Mouse (Mus musculus) liver, postnatal 0 days (tissue): ENCODE results near the gene Cdkl1. TPM values are rescaled to one million over a fixed set of nuclear protein-coding genes. Genes with fewer than 3 reads are reported as not detected.

Source experiments
- ATAC-seq: fragments of 200-750 bp; cut with Nextera tagmentation; 2 replicates; pipeline ENCODE4 v1.8.0; 2017; ENCODE audit warnings: mild to moderate bottlenecking, moderate library complexity
- DNase-seq: peaks from one replicate; pipeline ENCODE4 v3.0.0-alpha.2; 2016
- H3K27ac ChIP-seq: fragments of 300-500 bp; sonication (generic); 2 replicates; pipeline ENCODE4 v1.5.1; 2014; ENCODE audit warnings: antibody characterized with exemption, moderate library complexity, mild to moderate bottlenecking, low read depth
- H3K27me3 ChIP-seq: fragments of 300-500 bp; sonication (generic); 2 replicates; pipeline ENCODE4 v1.6.1; 2014; ENCODE audit warnings: low read length, control low read depth, mixed read lengths; ENCODE audit not compliant: insufficient read depth
- H3K36me3 ChIP-seq: fragments of 300-500 bp; sonication (generic); replicated peaks from 2 replicates; pipeline ENCODE4 v1.6.1; 2014; ENCODE audit warnings: mild to moderate bottlenecking, control low read depth, low read length, moderate library complexity, mixed read lengths; ENCODE audit not compliant: insufficient read depth
- H3K4me1 ChIP-seq: fragments of 300-500 bp; sonication (generic); 2 replicates; pipeline ENCODE4 v1.6.1; 2014; ENCODE audit warnings: antibody characterized with exemption, mild to moderate bottlenecking, control low read depth; ENCODE audit not compliant: insufficient read depth
- H3K4me2 ChIP-seq: fragments of 300-500 bp; sonication (generic); 2 replicates; pipeline ENCODE4 v1.6.1; 2014; ENCODE audit warnings: low read depth, mild to moderate bottlenecking, low read length, moderate library complexity, mixed read lengths
- H3K4me3 ChIP-seq: fragments of 300-500 bp; sonication (generic); 2 replicates; pipeline ENCODE4 v1.5.1; 2014; ENCODE audit warnings: low read depth, low read length
- H3K9ac ChIP-seq: fragments of 300-500 bp; sonication (generic); replicated peaks from 2 replicates; pipeline ENCODE4 v1.6.1; 2014; ENCODE audit warnings: mild to moderate bottlenecking, moderate library complexity
- H3K9me3 ChIP-seq: fragments of 300-500 bp; sonication (generic); 2 replicates; pipeline ENCODE4 v1.6.1; 2016; ENCODE audit warnings: mild to moderate bottlenecking, control low read depth, low read length, mixed read lengths
- CTCF ChIP-seq: sonication (generic); IDR thresholded peaks from 2 replicates; pipeline ENCODE4 v1.5.1; 2016; ENCODE audit warnings: antibody characterized with exemption, low read depth
- EP300 ChIP-seq: IDR thresholded peaks from 2 replicates; pipeline ENCODE4 v1.6.1; 2016; ENCODE audit warnings: antibody characterized with exemption, low read depth, mild to moderate bottlenecking
- WGBS: fragments of 180-500 bp; shearing (Covaris S2); extraction: QIAGEN DNeasy Blood & Tissue Kit; methylation state at CpG from one replicate; pipeline ENCODE4 v1.1.7; 2014; ENCODE audit not compliant: insufficient replicate concordance; 5-methylcytosine and 5-hydroxymethylcytosine counted together
- polyA plus RNA-seq: library from polyadenylated mRNA; unstranded; fragments of >200 nt; fragmentation: Nextera tagmentation; extraction: Ambion mirVana; gene quantifications from 2 replicates; pipeline ENCODE4 v1.2.1, GENCODE M21; 2015

Cdkl1 gene
- polyA plus RNA-seq, 1 experiment from 2014 or later, result 2.2 TPM

DNA sequence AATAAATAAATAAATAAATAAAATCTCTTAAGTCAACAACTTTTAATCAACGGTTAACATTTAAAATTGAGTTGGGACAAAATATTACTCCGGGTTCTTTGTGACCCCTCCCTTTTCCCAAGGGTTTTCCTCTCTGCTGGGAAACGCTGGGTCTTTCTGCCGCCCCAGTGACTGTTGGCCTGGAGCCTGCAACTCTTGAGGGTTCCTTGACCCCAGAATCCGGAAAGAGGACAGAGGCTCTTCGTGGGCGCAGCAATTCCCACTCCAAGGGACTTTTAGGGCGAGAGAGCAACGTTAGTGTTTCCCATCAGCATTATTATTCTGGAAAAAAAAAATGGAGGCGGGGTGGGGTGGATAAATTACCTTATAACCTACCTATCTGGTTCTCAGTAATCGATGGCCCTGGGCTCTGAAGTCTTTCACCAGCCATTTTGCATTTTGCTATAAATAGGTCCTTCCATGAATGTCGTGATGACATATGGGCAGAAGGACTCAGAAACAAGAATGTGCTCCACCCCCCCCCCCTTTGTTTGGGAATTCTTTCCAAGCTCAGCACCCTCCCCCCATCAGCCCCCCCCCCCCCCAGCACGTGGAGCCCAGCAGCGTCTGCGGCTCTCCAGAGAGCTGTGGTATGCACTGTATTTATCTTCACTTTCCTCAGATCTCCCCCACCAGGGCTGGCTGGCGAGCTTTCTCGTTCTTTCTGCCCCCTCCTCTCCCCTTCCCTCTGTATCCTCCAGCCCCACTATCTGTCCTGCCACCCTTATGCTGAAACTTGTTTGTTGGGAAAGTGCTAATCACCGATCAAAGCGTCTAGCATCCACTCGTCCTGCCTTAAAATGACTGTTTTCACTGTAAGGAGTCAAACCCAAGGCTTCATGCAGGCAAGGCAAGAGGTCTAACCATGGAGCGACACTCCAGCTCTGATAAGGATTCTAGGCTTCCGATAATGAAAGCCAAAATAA, 32.6 kb downstream of the Cdkl1 start:
- Histone ChIP-seq H3K36me3 (no peaks in the 10 kb centered on the region), H3K9me3 (no peaks in the 10 kb centered on the region), H3K4me2 (peak overlapping the region; percentile 69), H3K27me3 (no peaks in the 10 kb centered on the region), H3K4me1 (peaks cover 28% of the 10 kb centered on the region), H3K9ac (peak overlapping the region; percentile 61), H3K4me3 (peak overlapping the region; percentile 15), H3K27ac (peak overlapping the region; percentile 99)
- ATAC-seq, result no peak
- TF ChIP-seq EP300 (no peak), CTCF (no peak)
- peak; percentile 54 for DNase-seq
- WGBS, result 9% methylated on average over 21 of the region's 22 CpGs

DNA sequence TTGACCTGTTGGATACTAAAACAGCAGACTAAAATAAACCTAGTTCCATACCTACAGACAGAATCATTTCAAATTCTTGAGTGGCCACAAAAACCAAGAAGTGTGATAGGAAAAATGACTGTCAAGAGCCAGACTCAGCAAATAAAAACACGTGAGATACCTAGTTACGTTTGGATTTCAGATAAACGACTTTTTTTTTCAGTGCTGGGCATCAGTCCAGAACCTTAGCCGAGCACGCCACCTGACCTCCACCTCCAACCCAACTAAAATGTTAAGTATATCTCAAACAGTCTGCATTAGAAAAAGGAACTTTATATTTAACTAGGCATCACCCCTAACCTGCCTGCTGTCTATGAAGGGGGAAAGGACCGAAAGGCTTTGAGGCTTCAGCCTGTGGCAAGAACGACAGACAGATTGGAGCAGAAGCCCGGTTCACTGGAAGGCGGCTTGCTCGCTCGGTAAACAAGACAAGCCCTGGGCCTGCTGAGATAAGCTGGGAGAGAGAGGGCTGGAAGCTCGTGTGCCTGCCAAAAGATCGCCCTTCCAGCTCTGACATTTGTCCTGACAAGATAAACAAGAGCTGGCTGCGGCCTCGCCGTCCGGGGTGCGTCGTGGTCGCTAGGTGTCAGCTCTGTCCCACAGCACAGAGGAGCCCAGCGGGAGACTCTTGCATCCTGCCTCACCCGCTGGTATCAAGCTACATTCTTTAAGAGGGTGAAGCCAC, 33.5 kb downstream of the Cdkl1 start:
- peak overlapping the region; percentile 69 for H3K4me2 ChIP-seq
- peak overlapping the region; percentile 61 for H3K9ac ChIP-seq
- TF ChIP-seq EP300 (peak; percentile 98), CTCF (peak; percentile 98)
- DNase-seq, result peak; percentile 93
- 8% methylated on average over 22 of the region's 22 CpGs for WGBS
- H3K4me1 ChIP-seq, result peaks cover 29% of the 10 kb centered on the region
- no peaks in the 10 kb centered on the region for H3K27me3 ChIP-seq
- no peaks in the 10 kb centered on the region for H3K36me3 ChIP-seq
- H3K27ac ChIP-seq, result peak overlapping the region; percentile 99
- peak overlapping the region; percentile 24 for H3K4me3 ChIP-seq
- peak; percentile 92 for ATAC-seq
- no peaks in the 10 kb centered on the region for H3K9me3 ChIP-seq

DNA sequence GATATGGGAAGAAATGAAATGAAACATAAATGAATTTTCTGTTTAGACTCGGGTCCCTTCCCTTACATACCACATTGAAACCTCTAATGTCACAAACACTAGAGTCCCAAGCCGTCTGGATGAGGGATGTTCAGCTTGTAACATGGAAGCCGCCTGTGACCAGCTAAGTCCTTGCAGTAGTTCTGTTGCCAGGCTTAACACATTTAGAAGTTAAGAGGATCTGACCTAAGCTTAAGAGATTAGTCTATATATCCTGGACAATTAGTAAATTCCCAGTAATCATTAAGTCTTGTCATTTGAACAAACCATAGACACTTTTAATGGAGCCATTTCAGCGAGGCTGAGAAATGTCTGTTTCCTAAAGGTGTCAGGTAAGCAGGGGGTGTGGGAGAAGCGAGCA, 35.1 kb downstream of the Cdkl1 start:
- peak overlapping the region; percentile 99 for H3K27ac ChIP-seq
- H3K4me2 ChIP-seq, result no peak overlapping the region
- no peak overlapping the region for H3K9ac ChIP-seq
- no peak for DNase-seq
- H3K4me3 ChIP-seq, result no peak overlapping the region
- TF ChIP-seq EP300 (no peak), CTCF (no peak)
- 79% methylated on average over 5 of the region's 5 CpGs for WGBS
- peaks cover 29% of the 10 kb centered on the region for H3K4me1 ChIP-seq
- no peaks in the 10 kb centered on the region for H3K9me3 ChIP-seq
- H3K27me3 ChIP-seq, result no peaks in the 10 kb centered on the region
- H3K36me3 ChIP-seq, result no peaks in the 10 kb centered on the region
- ATAC-seq, result no peak

DNA sequence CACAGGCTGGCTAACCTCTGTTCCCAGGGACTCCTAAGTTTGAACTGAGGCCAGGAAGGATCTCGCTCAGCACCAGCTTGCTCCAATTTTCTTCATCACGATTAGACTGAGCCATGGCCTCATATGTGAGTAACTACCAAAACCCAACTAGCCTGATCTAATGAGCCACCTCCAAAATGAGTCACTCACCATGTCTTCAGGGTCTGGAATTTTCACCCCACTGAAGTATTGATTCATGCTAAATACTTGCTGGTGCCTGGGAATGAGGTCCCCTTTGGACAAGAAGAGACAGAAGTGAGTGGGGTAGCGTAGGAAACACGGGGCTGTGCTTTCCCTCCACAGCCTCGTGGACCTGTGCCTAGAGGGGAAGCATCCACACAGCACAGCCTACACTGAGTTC, 37.1 kb downstream of the Cdkl1 start:
- Histone ChIP-seq H3K27ac (peak overlapping the region; percentile 32; the same call in 1 of the 2 replicates), H3K4me1 (peaks cover 24% of the 10 kb centered on the region), H3K9ac (no peak overlapping the region), H3K4me3 (no peak overlapping the region), H3K4me2 (no peak overlapping the region), H3K27me3 (no peaks in the 10 kb centered on the region), H3K36me3 (no peaks in the 10 kb centered on the region), H3K9me3 (no peaks in the 10 kb centered on the region)
- WGBS, result 77% methylated on average over 5 of the region's 5 CpGs
- TF ChIP-seq CTCF (no peak), EP300 (no peak)
- no peak for DNase-seq
- ATAC-seq, result no peak

DNA sequence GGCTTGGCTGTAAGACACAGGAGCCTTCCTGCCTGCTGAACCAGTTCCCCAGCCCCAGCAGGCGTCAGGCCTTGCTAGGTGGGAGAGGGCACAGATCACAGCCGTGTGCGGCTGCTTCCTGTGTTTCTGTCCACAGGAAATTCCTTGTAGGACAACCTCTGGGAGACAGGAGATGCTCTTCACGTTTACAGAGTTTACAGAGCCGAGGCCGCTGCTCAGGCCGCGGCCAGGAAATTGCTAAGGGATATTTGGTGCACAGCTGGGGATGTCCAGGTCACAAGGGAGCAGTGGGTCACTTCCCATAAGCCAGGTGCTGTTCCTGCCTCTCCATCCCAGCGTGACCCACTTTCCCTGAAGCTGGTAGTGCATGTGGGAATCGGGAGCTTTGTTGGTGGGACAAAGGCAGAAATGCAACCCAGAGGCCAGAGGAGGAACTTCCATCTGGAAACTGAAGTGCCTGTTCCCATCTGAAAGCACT, 39.2 kb downstream of the Cdkl1 start:
- WGBS, result 49% methylated on average over 10 of the region's 10 CpGs
- Histone ChIP-seq H3K36me3 (no peaks in the 10 kb centered on the region), H3K27me3 (no peaks in the 10 kb centered on the region), H3K9ac (no peak overlapping the region), H3K4me1 (peaks cover 12% of the 10 kb centered on the region), H3K4me2 (no peak overlapping the region), H3K9me3 (no peaks in the 10 kb centered on the region), H3K4me3 (no peak overlapping the region), H3K27ac (peak overlapping the region; percentile 52)
- ATAC-seq (peak; percentile 56), DNase-seq (no peak)
- TF ChIP-seq CTCF (peak; percentile 9; the same call in 1 of the 2 replicates), EP300 (no peak)

DNA sequence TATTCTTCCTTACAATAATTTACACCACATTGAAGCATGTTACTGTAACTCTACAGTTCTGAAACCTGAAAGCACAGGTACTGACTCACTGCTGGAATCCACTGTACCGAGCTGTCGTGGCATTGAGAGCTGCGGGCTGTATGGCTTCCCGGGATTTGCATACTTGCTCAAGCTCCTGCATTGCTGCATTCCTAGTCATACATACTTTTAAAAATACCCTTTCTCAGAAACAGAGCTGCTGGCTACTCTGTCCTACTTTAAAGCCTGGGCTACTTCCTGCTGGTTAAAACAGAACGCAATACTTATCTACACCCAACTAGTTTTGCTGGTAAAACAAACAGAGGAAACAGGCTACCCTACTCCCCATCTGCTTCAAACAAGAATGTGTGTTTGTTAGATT, 46.9 kb downstream of the Cdkl1 start:
- ATAC-seq, result no peak
- Histone ChIP-seq H3K9me3 (no peaks in the 10 kb centered on the region), H3K9ac (no peak overlapping the region), H3K36me3 (no peaks in the 10 kb centered on the region; the same call in 1 of the 2 replicates), H3K4me3 (no peak overlapping the region), H3K4me1 (no peaks in the 10 kb centered on the region), H3K4me2 (no peak overlapping the region), H3K27me3 (no peaks in the 10 kb centered on the region), H3K27ac (no peak overlapping the region)
- no peak for TF ChIP-seq EP300
- TF ChIP-seq CTCF, result no peak
- DNase-seq, result no peak
- 82% methylated on average over 5 of the region's 5 CpGs for WGBS
